Mouse (Mus musculus): ENCODE measurements at regions not wholly inside any gene's neighbourhood (a gene's known extent, or its start where the extent isn't known, plus 50 kb on each side); places are given as distances from the start of the nearest gene placed in this dataset.

DNA sequence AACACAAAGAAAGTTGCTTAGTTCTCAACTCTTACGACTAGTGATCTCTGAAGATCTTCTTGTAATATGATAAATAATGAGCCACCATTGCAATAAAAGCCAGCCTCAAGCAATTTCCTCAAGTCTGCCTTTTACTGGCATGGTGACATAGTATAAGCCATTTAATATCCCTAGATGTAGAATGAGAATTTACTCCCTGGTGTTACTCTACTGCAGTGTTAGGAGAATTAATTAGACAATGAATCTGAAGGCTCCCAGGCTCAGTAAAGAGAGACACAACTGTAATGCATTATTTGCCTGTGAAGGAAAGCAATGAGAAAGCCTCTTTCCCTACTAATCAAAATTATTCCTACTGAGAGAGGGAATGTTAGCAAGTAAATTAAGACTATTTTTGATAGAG, 95.8 kb upstream of the Atxn7l3b start:
- Histone ChIP-seq H3K36me3 (replicated peaks in 1 of 2; ENCODE audit: control insufficient read depth in 1 of 2, insufficient read depth in 1 of 2, low read length in 1 of 2) (no peaks in the 10 kb centered on the region), H3K4me3 (replicated peaks in 1 of 3; ENCODE audit: low read depth in 2 of 3, low read length in 2 of 3, poor library complexity in 1 of 3) (no peak overlapping the region), H3K27ac (ENCODE audit: insufficient read depth, low read depth) (no peak overlapping the region), H3K79me2 (replicated peaks; ENCODE audit: control insufficient read depth, extremely low read depth, insufficient read depth, poor library complexity, severe bottlenecking) (no peaks in the 10 kb centered on the region), H3K4me1 (ENCODE audit: control insufficient read depth in 1 of 2, insufficient read depth in 2 of 2) (no peaks in the 10 kb centered on the region), H3K27me3 (replicated peaks) (no peaks in the 10 kb centered on the region), H3K4me2 (ENCODE audit: insufficient read depth, low read depth, poor library complexity, severe bottlenecking) (no peak overlapping the region), H3K9ac (ENCODE audit: insufficient read depth, low read depth) (no peak overlapping the region), H3K9me3 (replicated peaks; ENCODE audit: low read length) (no peaks in the 10 kb centered on the region)
- no peak for TF ChIP-seq JUN (IDR thresholded peaks at IDR 0.05; ENCODE audit: insufficient read depth, low read depth, low read length)
- no peak for TF ChIP-seq IRF4 (IDR thresholded peaks at IDR 0.05; ENCODE audit: low read depth, low read length)
- TF ChIP-seq E2F4 (IDR thresholded peaks at IDR 0.05; ENCODE audit: insufficient replicate concordance, low read depth, low read length): no peak
- no peak for TF ChIP-seq GABPA (IDR thresholded peaks at IDR 0.05; ENCODE audit: insufficient replicate concordance, low read depth, low read length)
- TF ChIP-seq UBTF (IDR thresholded peaks at IDR 0.05; ENCODE audit: low read depth, low read length): no peak
- TF ChIP-seq USF2 (conservative IDR thresholded peaks at IDR 0.05; ENCODE audit: low read depth, low read length): no peak
- TF ChIP-seq JUND (conservative IDR thresholded peaks at IDR 0.05; ENCODE audit: low read depth, low read length): no peak
- no peak for TF ChIP-seq ELF1 (IDR thresholded peaks at IDR 0.05; ENCODE audit: low read depth, low read length)
- no peak for TF ChIP-seq PAX5 (IDR thresholded peaks at IDR 0.05; ENCODE audit: low read length)
- TF ChIP-seq ZC3H11A (IDR thresholded peaks at IDR 0.05; ENCODE audit: low read depth, low read length): no peak
- no peak for TF ChIP-seq ETS1 (conservative IDR thresholded peaks at IDR 0.05; ENCODE audit: low read depth, low read length)
- dilution Hi-C loops (cut with MboI; ENCODE audit: extremely low pct_ligation_motif_present, extremely low pct_unique_long_range_greater_than_20kb, low sequenced_read_pairs) (no loop called here), in situ Hi-C loops (cut with MboI; ENCODE audit: low pct_ligation_motif_present, low pct_unique_long_range_greater_than_20kb, low sequenced_read_pairs) (no loop called here)
- no peak for DNase-seq (ENCODE audit: extremely low read depth)

DNA sequence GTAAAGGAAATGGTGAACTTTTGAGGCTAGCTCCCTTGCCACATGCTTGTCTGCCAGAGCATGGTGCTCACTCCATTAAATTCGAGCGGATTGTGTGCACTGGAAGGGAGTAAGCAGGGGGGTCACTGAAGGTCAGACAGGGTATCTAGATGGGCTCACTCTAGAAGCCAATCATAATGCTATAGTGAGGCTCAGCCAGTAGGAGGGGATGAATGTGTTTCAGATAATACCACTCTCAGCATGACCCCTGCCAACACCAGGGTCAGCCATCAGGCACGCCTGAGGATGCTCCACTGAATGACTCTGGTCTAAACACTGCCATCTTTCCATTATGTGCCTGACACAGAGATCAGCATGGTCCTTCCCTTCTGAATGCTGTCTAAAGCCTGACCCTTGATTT, 80.3 kb upstream of the Atxn7l3b start:
- H3K4me3 ChIP-seq (replicated peaks in 1 of 3; ENCODE audit: low read depth in 2 of 3, low read length in 2 of 3, poor library complexity in 1 of 3): no peak overlapping the region
- no peak for DNase-seq (ENCODE audit: extremely low read depth)
- in situ Hi-C loops (cut with MboI; ENCODE audit: low pct_ligation_motif_present, low pct_unique_long_range_greater_than_20kb, low sequenced_read_pairs): no loop called here

DNA sequence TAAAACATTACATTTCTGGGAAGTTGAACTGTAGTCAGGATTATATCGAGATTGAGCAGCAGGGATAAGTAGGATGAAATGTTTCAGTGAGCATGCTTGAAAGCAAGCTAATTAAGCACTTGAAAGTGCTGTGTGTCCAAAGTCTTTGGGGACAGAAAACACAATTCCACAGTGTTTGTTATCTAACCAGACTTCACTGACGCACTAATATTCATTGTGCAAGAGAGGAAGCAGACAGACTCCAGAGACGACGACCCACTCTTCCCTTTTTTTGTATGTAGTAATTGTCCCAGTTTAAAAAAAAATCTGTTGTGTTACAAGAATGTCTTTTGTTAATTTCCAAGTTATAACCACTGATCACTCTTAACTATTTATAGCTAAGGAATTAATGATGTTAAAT, 61.9 kb upstream of the Atxn7l3b start:
- Histone ChIP-seq H3K4me3 (replicated peaks in 1 of 3; ENCODE audit: low read depth in 2 of 3, low read length in 2 of 3, poor library complexity in 1 of 3) (no peak overlapping the region), H3K27ac (ENCODE audit: insufficient read depth, low read depth) (no peak overlapping the region), H3K27me3 (replicated peaks) (no peaks in the 10 kb centered on the region), H3K9me3 (replicated peaks; ENCODE audit: low read length) (no peaks in the 10 kb centered on the region), H3K9ac (ENCODE audit: insufficient read depth, low read depth) (no peak overlapping the region), H3K4me1 (ENCODE audit: control insufficient read depth in 1 of 2, insufficient read depth in 2 of 2) (no peaks in the 10 kb centered on the region), H3K4me2 (ENCODE audit: insufficient read depth, low read depth, poor library complexity, severe bottlenecking) (no peak overlapping the region), H3K36me3 (replicated peaks in 1 of 2; ENCODE audit: control insufficient read depth in 1 of 2, insufficient read depth in 1 of 2, low read length in 1 of 2) (no peaks in the 10 kb centered on the region), H3K79me2 (replicated peaks; ENCODE audit: control insufficient read depth, extremely low read depth, insufficient read depth, poor library complexity, severe bottlenecking) (no peaks in the 10 kb centered on the region)
- TF ChIP-seq BHLHE40 (IDR thresholded peaks at IDR 0.05; ENCODE audit: low read depth, low read length) (no peak), USF1 (IDR thresholded peaks at IDR 0.05; ENCODE audit: low read depth, low read length) (no peak), ZKSCAN1 (IDR thresholded peaks at IDR 0.05; ENCODE audit: borderline replicate concordance, low read depth, low read length) (no peak), ETS1 (conservative IDR thresholded peaks at IDR 0.05; ENCODE audit: low read depth, low read length) (no peak), KAT2A (IDR thresholded peaks at IDR 0.05; ENCODE audit: insufficient replicate concordance, low read length) (no peak), RCOR1 (conservative IDR thresholded peaks at IDR 0.05; ENCODE audit: low read depth, low read length) (no peak), HCFC1 (IDR thresholded peaks at IDR 0.05; ENCODE audit: low read depth, low read length) (no peak), NRF1 (IDR thresholded peaks at IDR 0.05; ENCODE audit: low read depth, low read length) (no peak)
- DNase-seq (ENCODE audit: extremely low read depth): no peak
- in situ Hi-C loops (cut with MboI; ENCODE audit: low pct_ligation_motif_present, low pct_unique_long_range_greater_than_20kb, low sequenced_read_pairs): no loop called here
- dilution Hi-C loops (cut with MboI; ENCODE audit: extremely low pct_ligation_motif_present, extremely low pct_unique_long_range_greater_than_20kb, low sequenced_read_pairs): no loop called here

More for the DNA sequence above, 80.3 kb upstream of the Atxn7l3b start:
- H3K4me1 ChIP-seq (ENCODE audit: control insufficient read depth in 1 of 2, insufficient read depth in 2 of 2): no peaks in the 10 kb centered on the region
- H3K27me3 ChIP-seq (replicated peaks): no peaks in the 10 kb centered on the region
- TF ChIP-seq USF2 (conservative IDR thresholded peaks at IDR 0.05; ENCODE audit: low read depth, low read length) (no peak), USF1 (IDR thresholded peaks at IDR 0.05; ENCODE audit: low read depth, low read length) (no peak), ZKSCAN1 (IDR thresholded peaks at IDR 0.05; ENCODE audit: borderline replicate concordance, low read depth, low read length) (no peak)
- no peak overlapping the region for H3K9ac ChIP-seq (ENCODE audit: insufficient read depth, low read depth)
- no peaks in the 10 kb centered on the region for H3K36me3 ChIP-seq (replicated peaks in 1 of 2; ENCODE audit: control insufficient read depth in 1 of 2, insufficient read depth in 1 of 2, low read length in 1 of 2)
- dilution Hi-C loops (cut with MboI; ENCODE audit: extremely low pct_ligation_motif_present, extremely low pct_unique_long_range_greater_than_20kb, low sequenced_read_pairs): no loop called here
- H3K27ac ChIP-seq (ENCODE audit: insufficient read depth, low read depth): no peak overlapping the region
- no peak overlapping the region for H3K4me2 ChIP-seq (ENCODE audit: insufficient read depth, low read depth, poor library complexity, severe bottlenecking)
- H3K9me3 ChIP-seq (replicated peaks; ENCODE audit: low read length): no peaks in the 10 kb centered on the region
- no peaks in the 10 kb centered on the region for H3K79me2 ChIP-seq (replicated peaks; ENCODE audit: control insufficient read depth, extremely low read depth, insufficient read depth, poor library complexity, severe bottlenecking)
